Mouse (Mus musculus) embryonic facial prominence, embryonic 15.5 days (tissue): ENCODE results near the gene Ccdc34. TPM values are rescaled to one million over a fixed set of nuclear protein-coding genes. Genes with fewer than 3 reads are reported as not detected.

ENCODE experiments used
- ATAC-seq: fragments of 200-750 bp; cut with Nextera tagmentation; 2 replicates; pipeline ENCODE4 v1.8.0; 2017; ENCODE audit warnings: low read depth, moderate TSS enrichment; ENCODE audit not compliant: insufficient number of reproducible peaks, low FRiP score, low TSS enrichment
- H3K27ac ChIP-seq: fragments of 300-500 bp; sonication (generic); replicated peaks from 2 replicates; pipeline ENCODE4 v1.5.1; 2015; ENCODE audit warnings: mild to moderate bottlenecking, inconsistent platforms
- H3K27me3 ChIP-seq: fragments of 300-500 bp; sonication (generic); 2 replicates; pipeline ENCODE4 v1.6.1; 2015; ENCODE audit warnings: inconsistent platforms
- H3K36me3 ChIP-seq: fragments of 300-500 bp; sonication (generic); 2 replicates; pipeline ENCODE4 v1.6.1; 2015; ENCODE audit warnings: mild to moderate bottlenecking, inconsistent platforms
- H3K4me1 ChIP-seq: fragments of 300-500 bp; sonication (generic); 2 replicates; pipeline ENCODE4 v1.6.1; 2015; ENCODE audit warnings: inconsistent platforms
- H3K4me2 ChIP-seq: fragments of 300-500 bp; sonication (generic); replicated peaks from 2 replicates; pipeline ENCODE4 v1.6.1; 2015; ENCODE audit warnings: mild to moderate bottlenecking, inconsistent platforms
- H3K4me3 ChIP-seq: fragments of 300-500 bp; sonication (generic); replicated peaks from 2 replicates; pipeline ENCODE4 v1.5.1; 2015; ENCODE audit warnings: mild to moderate bottlenecking, inconsistent platforms
- H3K9ac ChIP-seq: fragments of 300-500 bp; sonication (generic); 2 replicates; pipeline ENCODE4 v1.6.1; 2015; ENCODE audit warnings: inconsistent platforms
- H3K9me3 ChIP-seq: fragments of 300-500 bp; sonication (generic); replicated peaks from 2 replicates; pipeline ENCODE4 v1.6.1; 2016; ENCODE audit warnings: inconsistent platforms
- WGBS: fragments of 180-500 bp; shearing (Covaris S2); methylation state at CpG from one replicate; pipeline ENCODE4 v1.1.7; 2015; 5-methylcytosine and 5-hydroxymethylcytosine counted together
- polyA plus RNA-seq: library from polyadenylated mRNA; unstranded; fragments of >200 nt; fragmentation: Nextera tagmentation; extraction: Ambion mirVana; gene quantifications from 2 replicates; pipeline ENCODE4 v1.2.1, GENCODE M21; 2015

The Ccdc34 gene
- polyA plus RNA-seq, 1 experiment from 2014 or later, result 47.1 TPM

DNA sequence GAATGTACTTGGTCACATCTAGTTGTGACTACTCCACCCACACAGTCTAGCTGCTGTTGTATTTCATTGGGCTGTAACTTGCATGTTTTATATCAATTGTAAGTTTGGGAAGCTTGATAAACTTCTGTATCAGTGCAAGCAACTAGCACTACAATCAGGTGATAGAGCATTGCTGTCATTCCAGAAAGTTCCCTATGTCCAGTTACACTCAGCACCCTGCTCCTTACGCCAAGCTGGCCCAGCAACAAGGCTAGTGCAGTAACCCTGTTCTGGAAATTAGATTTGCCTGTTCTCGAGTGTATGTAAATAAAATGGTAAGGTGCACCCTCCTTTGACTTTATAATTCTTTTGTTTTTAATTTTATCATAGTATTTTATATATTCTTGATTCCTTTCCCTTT is 19.6 kb downstream of the Ccdc34 start:
- H3K4me3 ChIP-seq, result no peak overlapping the region
- 80% methylated on average over 2 of the region's 2 CpGs for WGBS
- no peaks in the 10 kb centered on the region for H3K27me3 ChIP-seq
- no peak overlapping the region for H3K9ac ChIP-seq
- H3K36me3 ChIP-seq, result peaks cover 20% of the 10 kb centered on the region
- no peaks in the 10 kb centered on the region for H3K9me3 ChIP-seq
- no peak overlapping the region for H3K27ac ChIP-seq
- no peak overlapping the region for H3K4me2 ChIP-seq
- peaks cover 15% of the 10 kb centered on the region for H3K4me1 ChIP-seq
- ATAC-seq, result no peak

DNA sequence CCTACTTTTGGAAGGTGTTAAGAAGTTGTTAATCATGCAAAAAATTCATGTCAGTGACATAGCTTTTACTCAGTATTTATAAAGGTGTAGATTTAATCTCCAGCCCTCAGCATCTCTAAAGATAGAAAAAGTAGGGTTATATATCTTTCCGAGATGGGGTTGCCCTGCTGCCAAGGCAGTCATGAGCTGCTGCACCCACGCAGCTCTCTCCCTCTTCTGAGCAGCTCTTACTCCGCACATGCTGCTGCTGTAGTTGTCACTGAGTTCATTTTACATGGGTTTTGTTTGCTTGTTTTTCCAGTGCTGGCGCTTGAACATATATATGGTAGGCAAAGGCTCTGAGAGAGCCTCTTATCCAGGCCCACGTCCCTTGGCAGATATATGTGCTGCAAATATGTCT is 20.7 kb downstream of the Ccdc34 start:
- 57% methylated on average over 5 of the region's 5 CpGs for WGBS
- H3K9ac ChIP-seq, result no peak overlapping the region
- H3K4me2 ChIP-seq, result no peak overlapping the region
- H3K27ac ChIP-seq, result peak overlapping the region; percentile 49
- peaks cover 13% of the 10 kb centered on the region for H3K36me3 ChIP-seq
- ATAC-seq, result no peak
- H3K4me3 ChIP-seq, result no peak overlapping the region
- peaks cover 15% of the 10 kb centered on the region for H3K4me1 ChIP-seq
- no peaks in the 10 kb centered on the region for H3K9me3 ChIP-seq
- H3K27me3 ChIP-seq, result no peaks in the 10 kb centered on the region

DNA sequence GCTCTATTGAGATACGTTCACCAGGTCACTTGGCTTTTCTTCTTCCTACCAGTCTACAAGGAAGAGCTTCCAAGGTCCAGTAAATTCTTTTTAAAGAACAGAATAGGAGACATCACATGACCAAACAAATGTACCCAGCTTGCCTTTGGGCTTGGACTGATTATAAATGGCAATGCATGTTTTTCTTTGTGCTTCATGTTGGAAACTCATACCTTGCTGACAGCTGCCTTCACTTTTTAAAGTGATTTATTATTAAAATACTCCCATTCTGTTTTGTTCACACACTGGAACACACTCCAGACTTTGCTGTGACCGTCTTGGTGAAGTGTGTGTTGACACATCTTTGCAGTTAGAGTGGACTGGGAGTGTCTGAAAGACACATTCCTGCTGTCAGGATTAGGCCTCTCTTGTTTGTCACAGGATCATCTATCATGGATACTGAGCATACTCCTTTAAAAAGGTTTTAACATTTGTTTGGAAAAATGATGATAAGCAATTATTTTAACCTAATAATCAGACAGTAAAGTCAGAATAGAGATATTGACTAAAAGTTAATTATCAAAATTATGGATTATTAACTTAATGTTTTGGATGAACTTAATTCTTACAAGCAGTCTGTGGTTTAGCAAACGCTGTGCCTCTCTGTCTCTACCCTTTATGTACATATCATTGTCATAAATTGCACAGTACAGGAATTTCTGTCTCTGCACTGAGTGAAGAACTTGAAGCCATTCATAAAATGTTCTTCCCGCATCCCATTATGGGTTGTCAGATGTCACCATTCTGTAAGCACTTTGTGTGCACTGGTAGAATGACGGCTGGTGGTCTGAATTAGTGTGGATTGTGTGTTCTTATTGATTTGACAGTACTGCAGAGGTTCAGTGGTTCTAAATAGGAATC is 25.5 kb downstream of the Ccdc34 start:
- WGBS, result 69% methylated on average over 5 of the region's 5 CpGs
- Histone ChIP-seq H3K4me1 (peaks cover 6% of the 10 kb centered on the region), H3K4me3 (no peak overlapping the region), H3K9me3 (no peaks in the 10 kb centered on the region), H3K9ac (no peak overlapping the region), H3K4me2 (no peak overlapping the region), H3K27ac (no peak overlapping the region), H3K27me3 (no peaks in the 10 kb centered on the region), H3K36me3 (no peaks in the 10 kb centered on the region; the same call in 1 of the 2 replicates)
- no peak for ATAC-seq

DNA sequence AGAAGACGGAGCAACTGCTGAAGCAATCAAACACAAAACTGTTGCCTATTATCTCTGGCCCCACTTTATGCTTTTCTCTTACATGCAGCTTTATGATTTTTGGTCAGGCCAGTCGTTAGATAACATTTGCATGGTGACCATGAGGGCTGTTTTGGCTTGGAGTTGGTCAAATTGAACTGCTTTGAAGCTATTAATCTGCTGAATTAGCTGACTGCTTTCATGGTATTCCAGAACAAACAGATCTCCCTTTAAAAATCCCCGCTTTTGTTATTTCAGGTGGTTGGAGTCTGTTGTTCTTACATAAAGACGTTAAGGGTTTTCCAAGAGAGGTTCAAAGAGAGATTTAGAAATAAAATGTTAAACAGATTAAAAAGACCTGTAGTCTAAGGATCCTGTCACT is 40.8 kb downstream of the Ccdc34 start:
- H3K36me3 ChIP-seq, result no peaks in the 10 kb centered on the region
- H3K4me1 ChIP-seq, result no peaks in the 10 kb centered on the region
- no peak for ATAC-seq
- H3K9ac ChIP-seq, result no peak overlapping the region
- no peak overlapping the region for H3K4me2 ChIP-seq
- no peak overlapping the region for H3K4me3 ChIP-seq
- no peak overlapping the region for H3K27ac ChIP-seq
- no peaks in the 10 kb centered on the region for H3K9me3 ChIP-seq
- no peaks in the 10 kb centered on the region for H3K27me3 ChIP-seq
- WGBS, result 55% methylated on average over 4 of the region's 4 CpGs

DNA sequence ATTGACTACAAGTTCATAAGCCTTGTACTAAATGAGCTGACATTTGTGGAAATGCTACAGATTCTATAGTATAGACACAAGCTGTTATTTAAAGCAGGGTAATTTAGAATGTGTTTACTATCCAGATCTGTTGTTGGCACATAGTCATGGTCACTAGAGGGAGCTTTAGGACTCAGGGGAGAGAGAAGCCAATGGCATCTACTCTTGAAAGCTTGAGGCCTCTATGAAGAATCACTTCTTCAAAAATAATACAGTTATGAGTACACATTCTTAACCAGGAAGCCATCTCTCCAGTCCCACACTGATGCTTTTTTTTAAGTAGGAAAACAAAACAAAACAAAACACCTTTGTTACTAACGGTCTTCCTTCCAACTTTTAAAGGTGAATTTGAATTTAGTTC is 45.5 kb downstream of the Ccdc34 start:
- Histone ChIP-seq H3K4me1 (no peaks in the 10 kb centered on the region), H3K4me2 (no peak overlapping the region), H3K36me3 (no peaks in the 10 kb centered on the region), H3K9ac (no peak overlapping the region), H3K4me3 (no peak overlapping the region), H3K27ac (no peak overlapping the region), H3K27me3 (no peaks in the 10 kb centered on the region), H3K9me3 (no peaks in the 10 kb centered on the region)
- 80% methylated on average over 1 of the region's 1 CpGs for WGBS
- no peak for ATAC-seq

DNA sequence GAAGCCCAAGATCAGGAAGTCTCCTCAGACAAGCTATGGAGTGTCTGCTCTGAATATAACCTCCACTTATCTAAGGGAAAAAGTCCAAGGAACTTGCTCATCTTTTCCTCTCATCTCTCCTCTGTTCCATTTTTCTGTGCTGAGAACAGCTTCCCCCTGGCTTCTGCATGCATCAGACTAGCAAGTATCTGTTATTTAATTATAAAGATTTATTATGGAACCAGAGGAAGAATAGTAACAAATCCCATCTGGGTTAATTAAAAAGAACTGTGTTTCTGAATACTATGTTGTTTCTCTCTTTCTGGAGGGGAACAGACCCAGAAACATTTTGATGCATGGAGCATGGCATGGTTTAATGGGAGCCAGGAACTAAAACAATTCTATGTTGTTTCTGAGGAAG is 51.3 kb downstream of the Ccdc34 start:
- Histone ChIP-seq H3K27me3 (no peaks in the 10 kb centered on the region), H3K9ac (no peak overlapping the region), H3K4me1 (no peaks in the 10 kb centered on the region), H3K9me3 (no peaks in the 10 kb centered on the region), H3K4me3 (no peak overlapping the region), H3K4me2 (no peak overlapping the region), H3K36me3 (no peaks in the 10 kb centered on the region), H3K27ac (peak overlapping the region; percentile 48)
- 0 out of 2 replicates have a peak, but pooled peaks have one; percentile 19 for ATAC-seq

DNA sequence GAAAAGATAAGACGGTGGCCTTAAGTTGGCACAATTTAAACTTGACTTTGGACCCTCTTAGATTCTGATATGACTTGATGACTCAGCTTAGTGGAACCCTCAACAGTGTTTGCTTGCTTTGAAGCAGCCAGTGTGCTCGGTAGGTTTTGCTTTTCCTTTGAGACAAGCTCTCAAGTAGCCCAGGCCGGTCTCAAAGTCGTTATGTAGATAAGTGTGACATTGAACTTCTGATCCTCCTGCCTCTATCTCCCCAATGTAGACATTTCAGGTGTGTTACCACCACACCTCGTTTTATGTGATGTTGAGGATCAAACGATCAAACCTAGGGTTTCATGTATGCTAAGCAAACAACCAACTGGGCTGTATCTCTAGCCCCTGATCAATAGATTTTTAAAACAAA is 55.4 kb downstream of the Ccdc34 start:
- H3K4me1 ChIP-seq, result 0 out of 2 replicates have a peak, but pooled peaks cover under 1% of the 10 kb centered on the region
- no peak overlapping the region for H3K4me3 ChIP-seq
- H3K36me3 ChIP-seq, result no peaks in the 10 kb centered on the region
- no peaks in the 10 kb centered on the region for H3K9me3 ChIP-seq
- H3K27me3 ChIP-seq, result no peaks in the 10 kb centered on the region
- 80% methylated on average over 6 of the region's 6 CpGs for WGBS
- no peak for ATAC-seq
- no peak overlapping the region for H3K4me2 ChIP-seq
- no peak overlapping the region for H3K9ac ChIP-seq
- H3K27ac ChIP-seq, result no peak overlapping the region

DNA sequence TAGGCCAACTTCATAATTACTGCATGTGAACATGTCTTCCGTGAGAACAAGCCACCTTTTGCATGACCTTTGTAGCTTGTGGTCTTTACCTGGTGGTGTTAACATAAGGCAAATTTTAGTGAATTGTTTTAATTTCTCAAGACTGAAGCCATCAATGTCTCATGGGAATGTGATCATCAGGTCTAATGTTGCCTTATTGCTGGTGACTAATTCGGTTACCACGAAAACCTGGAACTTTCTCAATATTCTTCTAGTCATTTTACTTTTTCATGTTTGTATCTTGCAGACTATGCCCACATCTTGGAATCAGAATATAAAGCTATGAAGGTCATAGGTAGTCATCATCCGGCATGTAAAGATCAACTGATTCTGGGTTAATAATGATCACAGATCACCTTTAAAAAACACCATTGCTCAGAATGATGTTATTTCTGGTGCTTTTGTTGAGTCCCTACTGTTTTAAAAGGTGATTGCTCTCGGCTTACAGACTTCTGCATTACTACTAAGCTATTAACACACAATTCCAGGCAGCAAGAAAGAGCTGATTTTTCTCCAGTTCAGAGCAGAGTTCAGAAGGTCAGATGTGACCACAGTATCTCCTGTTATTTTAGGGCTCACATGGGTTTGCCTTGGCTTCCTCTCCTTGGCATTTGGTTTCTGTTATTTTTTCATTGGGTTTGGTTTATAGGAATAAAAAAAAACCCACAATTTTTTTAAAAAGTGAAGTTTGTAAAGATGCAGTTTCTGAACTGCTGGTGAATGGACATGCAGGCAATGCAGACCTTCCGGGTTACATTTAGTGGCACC is 57.2 kb downstream of the Ccdc34 start:
- ATAC-seq, result no peak
- Histone ChIP-seq H3K4me1 (0 out of 2 replicates have a peak, but pooled peaks cover 4% of the 10 kb centered on the region), H3K9me3 (no peaks in the 10 kb centered on the region), H3K27me3 (no peaks in the 10 kb centered on the region), H3K4me2 (no peak overlapping the region), H3K4me3 (no peak overlapping the region), H3K27ac (no peak overlapping the region), H3K9ac (no peak overlapping the region), H3K36me3 (no peaks in the 10 kb centered on the region)
- WGBS, result 79% methylated on average over 6 of the region's 6 CpGs

DNA sequence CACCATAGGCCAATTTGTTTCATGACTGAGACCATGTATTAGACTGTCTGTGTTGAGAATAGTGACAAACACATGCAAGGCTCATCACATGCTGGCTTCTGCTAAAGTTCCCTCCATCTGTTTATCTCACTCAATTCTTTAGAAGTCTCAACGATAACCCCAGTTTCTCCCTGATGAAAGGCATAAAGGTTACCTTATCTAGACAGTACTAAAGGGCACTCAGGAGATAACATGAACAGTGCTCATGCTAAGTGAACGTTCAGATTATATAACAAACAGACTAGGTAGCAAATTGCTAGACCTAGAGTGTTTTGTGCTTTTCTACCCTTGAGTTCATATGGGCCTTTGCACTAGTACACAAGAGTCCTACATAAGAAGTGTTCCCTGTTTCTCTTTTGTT is 59.6 kb downstream of the Ccdc34 start:
- Histone ChIP-seq H3K4me3 (no peak overlapping the region), H3K9ac (no peak overlapping the region), H3K36me3 (no peaks in the 10 kb centered on the region), H3K27me3 (no peaks in the 10 kb centered on the region), H3K4me1 (peaks cover 11% of the 10 kb centered on the region; the same call in 1 of the 2 replicates), H3K9me3 (no peaks in the 10 kb centered on the region), H3K27ac (no peak overlapping the region), H3K4me2 (no peak overlapping the region)
- ATAC-seq, result no peak
- WGBS, result 66% methylated on average over 2 of the region's 2 CpGs

DNA sequence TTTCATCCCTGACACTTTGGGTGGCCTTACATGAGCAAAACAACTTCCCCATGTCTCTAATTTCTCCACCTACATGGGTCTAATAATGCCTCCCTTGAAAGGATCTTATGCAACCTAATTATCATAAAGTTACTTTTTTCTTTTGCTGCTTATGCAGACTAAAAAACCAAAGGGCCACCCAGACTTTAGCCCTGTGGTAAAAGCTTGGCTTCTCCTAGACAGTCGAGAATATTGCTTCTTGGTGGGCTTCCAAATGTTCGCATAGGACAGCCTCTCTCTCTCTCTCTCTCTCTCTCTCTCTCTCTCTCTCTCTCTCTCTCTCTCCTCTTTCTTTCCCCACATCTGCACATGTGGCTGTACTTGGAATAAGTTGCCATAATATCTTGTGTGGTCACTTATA is 60.0 kb downstream of the Ccdc34 start:
- peaks cover 11% of the 10 kb centered on the region; the same call in 1 of the 2 replicates for H3K4me1 ChIP-seq
- ATAC-seq, result peak; percentile 65; the same call in 1 of the 2 replicates
- H3K4me2 ChIP-seq, result no peak overlapping the region
- H3K9me3 ChIP-seq, result no peaks in the 10 kb centered on the region
- no peak overlapping the region for H3K9ac ChIP-seq
- no peaks in the 10 kb centered on the region for H3K27me3 ChIP-seq
- 27% methylated on average over 2 of the region's 2 CpGs for WGBS
- H3K36me3 ChIP-seq, result no peaks in the 10 kb centered on the region
- 0 out of 2 replicates have a peak overlapping the region, but pooled peaks have one; percentile 66 for H3K27ac ChIP-seq
- no peak overlapping the region for H3K4me3 ChIP-seq

DNA sequence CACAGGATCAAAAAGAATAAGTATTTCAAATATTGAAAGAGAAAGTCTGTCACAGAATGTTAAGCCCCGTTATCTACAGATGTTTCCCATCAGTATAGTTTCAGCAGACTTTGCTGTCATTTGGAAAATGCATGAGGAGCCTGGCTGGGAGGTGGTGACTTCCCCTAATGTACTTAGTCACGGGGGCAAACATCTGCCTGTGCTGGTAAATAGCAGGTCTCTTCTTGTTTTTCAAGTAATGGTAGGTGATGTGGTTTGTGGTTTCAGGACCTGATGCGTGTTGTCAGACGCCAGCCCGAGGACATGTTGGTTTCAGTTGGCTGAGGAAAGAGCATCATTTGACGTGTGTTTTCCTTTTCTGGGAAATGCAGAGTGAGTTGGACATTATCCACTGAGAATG is 62.9 kb downstream of the Ccdc34 start:
- Histone ChIP-seq H3K4me3 (no peak overlapping the region), H3K36me3 (no peaks in the 10 kb centered on the region), H3K27ac (0 out of 2 replicates have a peak overlapping the region, but pooled peaks have one; percentile 28), H3K9ac (no peak overlapping the region), H3K4me2 (no peak overlapping the region), H3K4me1 (peaks cover 19% of the 10 kb centered on the region), H3K27me3 (no peaks in the 10 kb centered on the region), H3K9me3 (no peaks in the 10 kb centered on the region)
- no peak for ATAC-seq
- WGBS, result 16% methylated on average over 6 of the region's 6 CpGs
